Mouse (Mus musculus): ENCODE data around the gene Acp1.
A peak's percentile ranks its signal among the peaks of the same experiment; 100 is the strongest.

Gene Acp1

DNA sequence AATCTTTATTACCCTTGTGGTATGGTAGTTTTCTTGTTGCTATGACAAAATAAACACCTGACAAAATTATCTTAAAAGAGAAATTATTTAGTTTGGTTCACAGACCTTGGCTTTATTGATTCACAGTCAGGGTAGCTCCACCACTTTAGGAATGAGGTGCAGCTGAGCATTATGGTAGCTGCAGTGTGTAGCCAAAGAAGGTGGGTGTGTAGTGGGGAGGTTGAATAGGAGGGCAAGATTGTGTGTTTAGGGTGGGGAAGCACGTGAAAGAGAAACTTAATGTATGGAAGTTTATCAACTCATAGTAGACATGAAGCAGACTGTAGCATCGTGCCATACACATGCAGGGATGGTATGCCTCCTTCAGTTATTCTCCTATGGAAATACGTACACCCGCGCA is 55.2 kb downstream of the Acp1 start:
- DNase-seq: no peak

- peak in 1 of 2 experiments; percentile 7 for DNase-seq
Observed at GRCm38 (mm10) chr12:30855442-30856159, 55.8 kb downstream of the Acp1 start.

GRCm38 (mm10) chr12:30851871-30852270 is 59.5 kb downstream of the Acp1 start:
- no peak for DNase-seq

GRCm38 (mm10) chr12:30850902-30851301 is 60.5 kb downstream of the Acp1 start:
- peak; percentile 29 to 42 for DNase-seq

DNA sequence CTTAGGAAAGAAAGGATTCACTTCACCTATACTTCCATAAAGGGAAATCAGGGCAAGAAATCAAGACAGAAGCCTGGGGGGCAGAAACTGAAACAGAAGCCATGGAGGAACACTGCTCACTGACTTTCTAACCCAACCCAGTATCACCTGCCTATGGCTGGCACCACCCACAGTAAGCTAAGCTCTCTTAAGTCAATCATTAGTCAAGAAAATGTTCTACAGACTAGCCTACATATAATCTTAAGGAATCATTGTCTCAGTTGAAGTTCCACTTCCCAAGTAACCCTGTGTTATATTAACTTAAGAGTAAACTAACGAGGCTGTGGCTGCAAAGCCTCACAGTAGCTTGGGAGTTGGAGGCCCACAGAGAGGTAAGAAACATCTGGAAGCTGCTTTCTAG is 62.9 kb downstream of the Acp1 start:
- DNase-seq: no peak

All from lung, adult 18-20 months (tissue).